Mouse (Mus musculus) forelimb bud, embryonic 11.5 days (tissue): ENCODE measurements around the gene Tuba1b.
"Not testable (repeated sequence)": the region's sequence is repeated elsewhere in the genome, so short reads cannot be mapped to it uniquely, and the experiment has no call there.

Experiments
- DNase-seq: peaks from one replicate; pipeline ENCODE4 v3.0.0-alpha.2; 2012; ENCODE audit warnings: low read depth, low spot score

Gene Tuba1b

GRCm38 (mm10) chr15:98924682-98925081 is 9.7 kb downstream of the Tuba1b start:
- DNase-seq, result no peak

DNA sequence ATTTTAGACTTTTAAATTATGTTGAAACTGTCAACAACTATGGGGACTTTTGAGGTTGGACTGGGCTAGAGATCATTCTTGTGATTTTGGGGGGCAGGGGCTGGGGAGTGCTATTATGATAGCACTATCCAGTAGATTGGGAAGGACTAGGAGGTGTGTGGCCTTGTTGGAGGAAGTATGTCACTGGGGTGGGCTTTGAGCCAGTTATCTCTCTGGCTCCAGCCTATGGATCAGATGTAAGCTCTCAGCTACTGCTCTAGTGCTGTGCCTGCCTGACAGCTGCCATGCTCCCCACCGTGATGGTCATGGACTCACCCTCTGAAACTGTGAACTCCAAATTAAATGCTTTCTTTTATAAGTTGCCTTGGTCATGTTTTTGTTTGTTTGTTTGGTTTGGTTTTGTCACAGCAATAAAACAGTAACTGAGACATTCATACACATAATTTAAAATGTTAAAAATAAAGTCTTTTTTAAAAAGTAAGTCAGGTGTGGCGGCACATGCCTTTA is 11.3 kb downstream of the Tuba1b start:
- DNase-seq, result no peak

- no peak for DNase-seq
Measured at GRCm38 (mm10) chr15:98922581-98922980, 11.8 kb downstream of the Tuba1b start.

- no peak for DNase-seq
Measured at GRCm38 (mm10) chr15:98921510-98921909, 12.9 kb downstream of the Tuba1b start.

DNA sequence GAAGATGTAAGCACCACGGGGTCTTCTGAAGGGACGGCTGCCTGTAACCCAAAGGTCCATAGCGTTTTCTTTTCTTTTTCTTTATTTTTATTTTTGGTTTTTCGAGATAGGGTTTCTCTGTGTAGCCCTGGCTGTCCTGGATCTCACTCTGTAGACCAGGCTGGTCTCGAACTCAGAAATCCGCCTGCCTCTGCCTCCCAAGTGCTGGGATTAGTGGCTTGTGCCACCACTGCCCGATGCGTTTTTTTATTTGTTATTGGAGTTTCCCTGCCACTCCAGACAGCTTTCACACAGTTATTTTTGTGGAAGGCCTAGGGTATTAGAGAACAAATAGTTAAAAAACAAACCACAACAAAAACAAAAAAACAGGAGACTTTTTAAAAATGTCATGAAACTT is 15.9 kb downstream of the Tuba1b start:
- not testable (repeated sequence) for DNase-seq

- DNase-seq, result peak; percentile 99
Measured at GRCm38 (mm10) chr15:98917538-98918498, 16.5 kb downstream of the Tuba1b start, which contains the start of gene Lmbr1l. Lmbr1l (minus strand) TSS chr15:98918231.

DNA sequence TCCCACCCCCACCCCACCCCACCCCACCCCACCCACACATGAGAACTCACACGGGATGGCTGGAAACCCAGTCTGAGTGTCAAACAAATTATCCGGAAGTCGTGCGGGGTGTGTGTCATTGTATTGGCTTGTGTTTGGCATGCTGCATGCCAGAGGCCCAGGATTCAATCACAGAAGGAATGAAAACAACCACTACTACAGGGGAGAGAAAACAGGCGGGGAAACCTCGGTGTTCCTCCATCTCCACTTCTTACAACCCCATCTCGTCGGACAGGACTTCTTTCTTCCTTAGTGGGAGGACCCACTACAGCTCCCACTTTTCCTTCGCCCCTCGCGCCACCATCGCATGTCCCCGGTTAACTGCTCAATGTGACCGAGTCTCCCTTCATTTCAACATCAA is 17.3 kb downstream of the Tuba1b start:
- no peak for DNase-seq

DNA sequence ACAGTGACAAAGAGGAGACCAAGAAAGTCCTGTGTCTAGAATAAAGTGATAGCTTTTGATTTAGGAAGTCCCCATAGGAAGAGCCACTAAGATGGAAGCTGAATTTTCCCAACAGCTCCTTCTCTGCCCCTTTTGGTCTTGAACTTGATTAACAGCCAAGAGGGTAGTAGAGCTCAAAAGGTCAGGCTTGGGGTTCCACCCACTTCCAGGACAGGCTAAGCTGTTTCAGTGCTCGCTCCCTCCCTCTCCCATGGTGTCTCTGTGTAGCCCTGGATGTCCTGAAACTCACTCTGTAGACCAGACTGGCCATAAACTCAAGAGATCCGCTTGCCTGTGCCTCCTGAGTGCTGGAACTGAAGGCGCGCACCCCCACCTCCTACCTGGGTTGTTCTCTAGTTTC is 18.3 kb downstream of the Tuba1b start:
- DNase-seq, result no peak

- no peak for DNase-seq
Measured at GRCm38 (mm10) chr15:98914903-98915302, 19.5 kb downstream of the Tuba1b start.

GRCm38 (mm10) chr15:98904692-98905091 is 29.7 kb downstream of the Tuba1b start:
- DNase-seq, result peak; percentile 65

DNA sequence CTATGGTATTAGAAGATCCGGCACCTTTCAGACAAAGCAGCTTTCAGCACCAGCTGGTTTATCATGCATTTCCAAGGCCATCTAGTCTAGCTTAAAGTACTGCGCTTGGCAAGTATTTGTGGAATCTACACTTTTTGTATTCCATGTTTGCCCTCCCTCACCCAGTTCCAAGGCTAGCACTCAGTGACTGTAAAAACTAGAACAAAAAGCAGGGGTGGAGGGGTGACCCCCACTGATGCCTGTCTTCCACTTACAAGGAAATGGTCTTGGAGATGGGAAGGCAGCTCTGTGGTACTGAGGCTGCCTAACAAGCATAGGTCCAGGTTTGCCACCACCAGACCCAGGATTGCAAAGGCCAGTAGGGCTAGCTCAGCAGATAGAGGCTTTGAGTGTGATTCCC is 31.8 kb downstream of the Tuba1b start:
- DNase-seq, result no peak

GRCm38 (mm10) chr15:98901530-98901929 is 32.8 kb downstream of the Tuba1b start:
- no peak for DNase-seq

GRCm38 (mm10) chr15:98897928-98898800 is 36.2 kb downstream of the Tuba1b start, which contains the start of gene Dhh:
Dhh (minus strand) TSS chr15:98898540.
- no peak for DNase-seq

DNA sequence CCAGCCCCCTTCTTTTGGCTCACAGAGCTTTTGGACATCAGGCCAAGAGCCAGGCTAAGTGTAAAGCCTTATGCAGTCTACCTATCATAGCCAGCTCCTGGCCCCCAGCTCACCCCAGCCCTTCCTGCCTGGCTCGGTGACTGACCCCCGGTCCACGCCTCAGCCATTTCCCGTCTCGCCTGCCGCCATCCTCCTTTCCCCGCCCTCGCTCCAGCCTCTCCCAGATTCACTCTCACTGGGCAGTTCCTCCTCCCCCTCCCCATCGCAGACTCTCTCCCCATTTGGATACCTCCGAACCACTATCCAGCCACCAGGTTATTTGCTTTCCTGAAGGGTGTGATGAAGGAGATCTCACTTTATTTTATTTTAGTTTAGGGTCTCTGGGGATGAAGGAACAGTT is 36.9 kb downstream of the Tuba1b start:
- DNase-seq, result no peak

GRCm38 (mm10) chr15:98895635-98896589 is 38.5 kb downstream of the Tuba1b start:
- no peak for DNase-seq

DNA sequence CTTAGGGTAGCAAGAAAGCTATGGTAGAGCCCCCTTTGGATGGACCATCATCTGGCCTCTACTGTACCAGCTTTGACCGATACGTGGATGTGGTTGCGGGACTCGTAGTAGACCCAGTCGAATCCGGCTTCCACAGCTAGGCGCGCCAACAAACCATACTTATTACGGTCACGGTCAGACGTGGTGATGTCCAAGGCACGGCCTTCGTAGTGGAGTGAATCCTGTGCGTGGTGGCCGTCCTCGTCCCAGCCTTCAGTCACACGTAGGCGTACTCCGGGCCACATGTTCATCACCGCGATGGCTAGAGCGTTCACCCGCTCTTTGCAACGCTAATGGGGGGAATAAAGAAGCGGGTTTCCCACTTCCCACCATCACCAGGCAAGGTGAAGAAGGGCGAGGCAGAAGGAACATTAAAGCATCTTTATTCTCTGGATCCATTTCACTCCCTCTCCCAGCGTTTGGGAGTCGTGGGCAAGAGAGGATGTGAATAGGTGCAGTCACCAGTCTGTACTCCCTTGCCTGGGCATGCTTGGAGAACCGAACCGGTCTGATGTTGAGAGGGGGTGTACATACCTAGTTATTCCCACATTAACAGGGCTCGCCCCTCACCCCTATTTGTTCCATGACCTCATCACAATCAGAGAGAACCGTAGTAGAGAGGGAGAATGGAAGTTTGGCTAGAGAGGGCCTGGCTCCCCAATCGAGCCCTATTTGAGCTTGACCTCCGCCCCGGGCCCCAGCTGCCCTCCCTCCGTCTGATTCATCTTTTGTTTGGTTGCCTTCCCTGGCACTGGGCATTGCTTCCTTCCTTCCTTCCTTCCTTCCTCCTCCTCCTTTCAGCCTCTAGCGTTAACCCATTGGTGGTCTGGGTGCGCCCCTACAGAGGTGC is 39.4 kb downstream of the Tuba1b start:
- DNase-seq, result no peak

DNA sequence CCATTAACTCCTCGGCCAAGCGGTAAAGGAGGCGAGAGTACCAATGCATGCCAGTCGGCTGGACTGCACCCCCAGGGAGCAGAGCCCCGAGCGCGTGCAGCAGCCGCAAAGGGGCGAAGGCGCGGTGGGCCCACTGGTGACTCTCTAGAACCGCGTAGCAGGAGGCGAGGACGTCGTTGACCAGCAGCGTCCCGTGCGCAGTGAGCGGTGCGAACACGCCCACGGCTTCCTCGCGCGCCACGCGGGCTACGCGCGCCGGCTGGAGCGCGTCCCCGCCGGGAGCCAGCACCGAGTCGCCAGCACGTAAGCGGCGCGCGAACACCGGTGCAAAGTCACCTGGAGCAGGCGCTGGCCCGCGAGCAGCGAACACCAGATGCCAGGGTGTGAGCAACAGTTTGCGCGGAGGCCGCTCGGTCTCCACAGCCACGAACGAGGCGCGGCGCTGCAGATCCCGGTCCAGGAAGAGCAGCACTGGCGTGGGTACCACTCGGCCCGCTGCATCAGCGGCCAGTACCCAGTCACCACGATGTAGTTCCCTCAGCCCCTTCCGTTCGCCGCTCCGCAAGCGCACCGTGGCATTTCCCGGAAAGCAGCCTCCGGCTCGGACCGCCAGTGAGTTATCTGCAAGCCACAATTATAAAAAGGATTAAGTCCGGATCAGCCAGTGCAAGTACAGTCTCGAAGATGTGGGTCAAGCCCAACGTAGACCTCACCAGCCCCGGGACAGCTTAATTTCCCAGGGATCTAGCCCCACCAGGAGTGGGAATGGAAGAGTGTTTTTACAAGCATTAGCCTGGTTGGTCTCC is 40.2 kb downstream of the Tuba1b start, which contains the start of gene Rhebl1:
Rhebl1 (minus strand) TSS at position 601 of the 806 bp plus-strand sequence.
- DNase-seq, result no peak

GRCm38 (mm10) chr15:98893036-98893435 is 41.3 kb downstream of the Tuba1b start:
- DNase-seq, result no peak
